Mouse (Mus musculus): ENCODE results near the gene Polr2f. TPM values are rescaled to one million over a fixed set of nuclear protein-coding genes. Genes with fewer than 3 reads are reported as not detected.

Gene Polr2f
- total and polyA plus RNA-seq, 2 experiments from 2014 or later, result 50.2 to 271 TPM

- Histone ChIP-seq H3K27me3 (ENCODE audit: control insufficient read depth, insufficient read depth, low read length) (no peaks in the 10 kb centered on the region), H3K4me2 (ENCODE audit: low read depth, low read length) (no peak overlapping the region), H3K4me3 (ENCODE audit: low read depth, low read length) (no peak overlapping the region), H3K36me3 (replicated peaks; ENCODE audit: control insufficient read depth, insufficient read depth, low read length) (peaks cover 89% of the 10 kb centered on the region), H3K9ac (replicated peaks; ENCODE audit: low read depth, low read length) (no peak overlapping the region), H3K9me3 (replicated peaks; ENCODE audit: control insufficient read depth, low read length) (no peaks in the 10 kb centered on the region), H3K4me1 (ENCODE audit: control insufficient read depth, insufficient read depth) (peaks cover 30% of the 10 kb centered on the region), H3K27ac (ENCODE audit: low read depth) (no peak overlapping the region)
- no peak for ATAC-seq (ENCODE audit: insufficient read depth, low read depth)
- no peak for TF ChIP-seq CTCF (IDR thresholded peaks at IDR 0.05; ENCODE audit: low read depth)
- no peak for TF ChIP-seq EP300 (IDR thresholded peaks at IDR 0.05; ENCODE audit: low read depth)
- no peak for DNase-seq (ENCODE audit: low spot score)
- WGBS, result 76% methylated on average over 9 of the region's 9 CpGs
Measured at GRCm38 (mm10) chr15:79119491-79119890, 21.3 kb upstream of the Polr2f start.

DNA sequence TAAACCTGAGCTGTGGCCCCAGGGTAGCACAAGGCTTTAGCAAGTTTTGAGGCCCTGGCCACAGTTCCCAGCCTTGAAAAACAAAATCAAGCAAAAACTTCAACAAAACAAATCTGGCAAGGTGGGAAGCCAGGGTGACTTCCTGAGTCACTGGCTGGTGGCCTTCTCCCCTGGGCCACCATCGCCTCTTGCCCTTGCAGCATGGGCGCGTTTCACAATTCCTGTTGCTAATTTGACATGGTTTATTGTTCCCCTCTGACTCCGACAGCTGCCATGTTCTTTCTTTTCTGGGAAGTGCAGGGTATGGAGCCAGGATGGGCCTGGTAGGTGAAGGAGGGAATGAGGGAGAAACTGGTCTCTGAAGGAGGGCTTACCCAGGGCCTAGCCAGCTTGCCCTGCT is 18.7 kb upstream of the Polr2f start:
- no peak for TF ChIP-seq CTCF (IDR thresholded peaks at IDR 0.05; ENCODE audit: low read depth)
- TF ChIP-seq EP300 (IDR thresholded peaks at IDR 0.05; ENCODE audit: low read depth), result no peak
- H3K4me1 ChIP-seq (ENCODE audit: control insufficient read depth, insufficient read depth), result peaks cover 29% of the 10 kb centered on the region
- no peak overlapping the region for H3K4me2 ChIP-seq (ENCODE audit: low read depth, low read length)
- peaks cover 89% of the 10 kb centered on the region for H3K36me3 ChIP-seq (replicated peaks; ENCODE audit: control insufficient read depth, insufficient read depth, low read length)
- H3K27me3 ChIP-seq (ENCODE audit: control insufficient read depth, insufficient read depth, low read length), result no peaks in the 10 kb centered on the region
- no peak for DNase-seq (ENCODE audit: low spot score)
- H3K9ac ChIP-seq (replicated peaks; ENCODE audit: low read depth, low read length), result no peak overlapping the region
- 91% methylated on average over 4 of the region's 4 CpGs for WGBS
- ATAC-seq (ENCODE audit: insufficient read depth, low read depth), result no peak
- no peak overlapping the region for H3K4me3 ChIP-seq (ENCODE audit: low read depth, low read length)
- H3K27ac ChIP-seq (ENCODE audit: low read depth), result peak overlapping the region; percentile 97
- H3K9me3 ChIP-seq (replicated peaks; ENCODE audit: control insufficient read depth, low read length), result no peaks in the 10 kb centered on the region

- H3K4me1 ChIP-seq (ENCODE audit: control insufficient read depth, insufficient read depth), result peaks cover 29% of the 10 kb centered on the region
- ATAC-seq (ENCODE audit: insufficient read depth, low read depth) (no peak), DNase-seq (ENCODE audit: low spot score) (no peak)
- TF ChIP-seq CTCF (IDR thresholded peaks at IDR 0.05; ENCODE audit: low read depth) (0 out of 2 replicates have a peak, but pooled peaks have one; percentile 8), EP300 (IDR thresholded peaks at IDR 0.05; ENCODE audit: low read depth) (no peak)
- no peak overlapping the region for H3K4me2 ChIP-seq (ENCODE audit: low read depth, low read length)
- WGBS, result 75% methylated on average over 13 of the region's 13 CpGs
- H3K9me3 ChIP-seq (replicated peaks; ENCODE audit: control insufficient read depth, low read length), result no peaks in the 10 kb centered on the region
- H3K9ac ChIP-seq (replicated peaks; ENCODE audit: low read depth, low read length), result no peak overlapping the region
- peaks cover 89% of the 10 kb centered on the region for H3K36me3 ChIP-seq (replicated peaks; ENCODE audit: control insufficient read depth, insufficient read depth, low read length)
- H3K27me3 ChIP-seq (ENCODE audit: control insufficient read depth, insufficient read depth, low read length), result no peaks in the 10 kb centered on the region
- no peak overlapping the region for H3K4me3 ChIP-seq (ENCODE audit: low read depth, low read length)
- peak overlapping the region; percentile 97 for H3K27ac ChIP-seq (ENCODE audit: low read depth)
Measured at GRCm38 (mm10) chr15:79122546-79122945, 18.3 kb upstream of the Polr2f start.

DNA sequence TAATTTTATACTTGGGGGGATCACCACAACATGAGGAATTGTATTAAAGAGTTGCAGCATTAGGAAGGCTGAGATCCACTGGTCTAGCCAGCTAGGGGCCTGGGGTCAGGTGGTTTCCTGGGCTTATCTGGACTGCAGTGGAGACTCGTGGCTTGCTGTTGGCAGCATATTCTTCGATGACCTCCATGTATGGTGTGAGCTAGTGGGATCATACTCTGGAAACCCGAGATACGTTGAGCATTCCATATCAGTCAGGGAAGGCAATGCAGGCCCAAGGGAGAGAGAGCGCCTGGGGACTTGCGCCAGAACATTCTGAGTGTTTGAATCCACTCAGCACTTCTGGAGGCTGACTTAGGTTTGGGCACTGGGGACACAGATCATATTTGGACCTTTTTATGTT is 17.1 kb upstream of the Polr2f start:
- Histone ChIP-seq H3K9ac (replicated peaks; ENCODE audit: low read depth, low read length) (no peak overlapping the region), H3K36me3 (replicated peaks; ENCODE audit: control insufficient read depth, insufficient read depth, low read length) (peaks cover 89% of the 10 kb centered on the region), H3K4me1 (ENCODE audit: control insufficient read depth, insufficient read depth) (peaks cover 29% of the 10 kb centered on the region), H3K4me2 (ENCODE audit: low read depth, low read length) (0 out of 2 replicates have a peak overlapping the region, but pooled peaks have one; percentile 11), H3K4me3 (ENCODE audit: low read depth, low read length) (no peak overlapping the region), H3K27me3 (ENCODE audit: control insufficient read depth, insufficient read depth, low read length) (no peaks in the 10 kb centered on the region), H3K9me3 (replicated peaks; ENCODE audit: control insufficient read depth, low read length) (no peaks in the 10 kb centered on the region), H3K27ac (ENCODE audit: low read depth) (peak overlapping the region; percentile 97)
- 17% methylated on average over 6 of the region's 6 CpGs for WGBS
- peak; percentile 92 for DNase-seq (ENCODE audit: low spot score)
- peak; percentile 96 for TF ChIP-seq EP300 (IDR thresholded peaks at IDR 0.05; ENCODE audit: low read depth)
- no peak for TF ChIP-seq CTCF (IDR thresholded peaks at IDR 0.05; ENCODE audit: low read depth)
- ATAC-seq (ENCODE audit: insufficient read depth, low read depth), result peak; percentile 93

DNA sequence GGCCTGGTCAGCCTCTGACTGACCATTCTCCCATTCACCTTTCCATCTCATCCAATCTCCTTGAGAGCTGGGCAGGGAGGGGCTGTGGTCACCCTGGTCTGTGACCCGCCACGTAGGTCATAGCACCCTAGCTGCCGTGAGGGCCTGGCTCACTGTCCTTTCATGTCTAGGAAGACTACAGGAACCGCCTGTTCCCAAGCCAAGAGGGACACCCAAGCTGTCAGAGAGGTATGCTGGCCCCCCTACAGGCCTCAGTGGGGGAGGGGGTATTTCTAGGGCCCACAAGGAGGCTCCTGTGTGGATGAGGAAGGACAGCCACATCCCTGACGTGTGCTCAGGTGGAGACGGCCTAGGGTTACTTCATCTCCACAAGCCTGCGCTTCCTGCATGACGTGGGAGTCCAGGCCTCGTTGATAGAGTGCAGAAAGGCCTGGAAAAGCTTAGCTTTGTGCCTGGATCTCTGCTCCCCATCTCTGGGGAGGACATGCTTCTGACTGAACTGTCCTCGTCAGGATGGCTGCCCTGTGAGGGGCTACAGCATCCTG is 16.4 kb upstream of the Polr2f start:
- H3K4me2 ChIP-seq (ENCODE audit: low read depth, low read length), result 0 out of 2 replicates have a peak overlapping the region, but pooled peaks have one; percentile 11
- peak overlapping the region; percentile 97 for H3K27ac ChIP-seq (ENCODE audit: low read depth)
- ATAC-seq (ENCODE audit: insufficient read depth, low read depth), result 0 out of 2 replicates have a peak, but pooled peaks have one; percentile 2
- 57% methylated on average over 10 of the region's 10 CpGs for WGBS
- no peak for DNase-seq (ENCODE audit: low spot score)
- no peak overlapping the region for H3K9ac ChIP-seq (replicated peaks; ENCODE audit: low read depth, low read length)
- no peak overlapping the region for H3K4me3 ChIP-seq (ENCODE audit: low read depth, low read length)
- peaks cover 29% of the 10 kb centered on the region for H3K4me1 ChIP-seq (ENCODE audit: control insufficient read depth, insufficient read depth)
- no peak for TF ChIP-seq EP300 (IDR thresholded peaks at IDR 0.05; ENCODE audit: low read depth)
- no peak for TF ChIP-seq CTCF (IDR thresholded peaks at IDR 0.05; ENCODE audit: low read depth)
- peaks cover 86% of the 10 kb centered on the region for H3K36me3 ChIP-seq (replicated peaks; ENCODE audit: control insufficient read depth, insufficient read depth, low read length)
- H3K9me3 ChIP-seq (replicated peaks; ENCODE audit: control insufficient read depth, low read length), result no peaks in the 10 kb centered on the region
- H3K27me3 ChIP-seq (ENCODE audit: control insufficient read depth, insufficient read depth, low read length), result no peaks in the 10 kb centered on the region
